Mouse (Mus musculus): ENCODE measurements around the gene Txndc8. TPM values are rescaled to one million over a fixed set of nuclear protein-coding genes. Genes with fewer than 3 reads are reported as not detected.

Gene Txndc8
- total RNA-seq, 2 experiments from 2014 or later: not detected

GRCm38 (mm10) chr4:57953796-57954195 lies 55.1 kb downstream of the Txndc8 start:
- no peak overlapping the region for H3K27ac ChIP-seq
- no peak overlapping the region for H3K4me3 ChIP-seq
- no peak for TF ChIP-seq CTCF (conservative IDR thresholded peaks at IDR 0.05)
- no peak for DNase-seq (ENCODE audit: low spot score in 2 of 2)

GRCm38 (mm10) chr4:57952891-57953290 lies 56.0 kb downstream of the Txndc8 start:
- Histone ChIP-seq H3K4me3 (no peak overlapping the region), H3K27ac (no peak overlapping the region)
- no peak for DNase-seq (ENCODE audit: low spot score in 2 of 2)
- no peak for TF ChIP-seq CTCF (conservative IDR thresholded peaks at IDR 0.05)

GRCm38 (mm10) chr4:57952416-57952815 lies 56.5 kb downstream of the Txndc8 start:
- Histone ChIP-seq H3K27ac (no peak overlapping the region), H3K4me3 (no peak overlapping the region)
- DNase-seq (ENCODE audit: low spot score in 2 of 2): no peak
- no peak for TF ChIP-seq CTCF (conservative IDR thresholded peaks at IDR 0.05)

GRCm38 (mm10) chr4:57949866-57950265 lies 59.1 kb downstream of the Txndc8 start:
- no peak overlapping the region for H3K27ac ChIP-seq
- TF ChIP-seq CTCF (conservative IDR thresholded peaks at IDR 0.05): no peak
- no peak for DNase-seq (ENCODE audit: low spot score in 2 of 2)
- H3K4me3 ChIP-seq: no peak overlapping the region

GRCm38 (mm10) chr4:57947476-57947875 lies 61.4 kb downstream of the Txndc8 start:
- Histone ChIP-seq H3K4me3 (no peak overlapping the region), H3K27ac (no peak overlapping the region)
- no peak for DNase-seq (ENCODE audit: low spot score in 2 of 2)
- no peak for TF ChIP-seq CTCF (conservative IDR thresholded peaks at IDR 0.05)

- no peak for TF ChIP-seq CTCF (conservative IDR thresholded peaks at IDR 0.05)
- no peak overlapping the region for H3K4me3 ChIP-seq
- H3K27ac ChIP-seq: no peak overlapping the region
- no peak for DNase-seq (ENCODE audit: low spot score in 2 of 2)
Observed at GRCm38 (mm10) chr4:57947036-57947435, 61.9 kb downstream of the Txndc8 start.

- no peak overlapping the region for H3K4me3 ChIP-seq
- TF ChIP-seq CTCF (conservative IDR thresholded peaks at IDR 0.05): no peak
- DNase-seq (ENCODE audit: low spot score in 2 of 2): no peak
- no peak overlapping the region for H3K27ac ChIP-seq
Observed at GRCm38 (mm10) chr4:57942892-57943291, 66.0 kb downstream of the Txndc8 start.

GRCm38 (mm10) chr4:57940631-57941030 lies 68.3 kb downstream of the Txndc8 start:
- no peak overlapping the region for H3K27ac ChIP-seq
- TF ChIP-seq CTCF (conservative IDR thresholded peaks at IDR 0.05): no peak
- H3K4me3 ChIP-seq: no peak overlapping the region
- no peak for DNase-seq (ENCODE audit: low spot score in 2 of 2)

- Histone ChIP-seq H3K4me3 (no peak overlapping the region), H3K27ac (no peak overlapping the region)
- TF ChIP-seq CTCF (conservative IDR thresholded peaks at IDR 0.05): no peak
- no peak for DNase-seq (ENCODE audit: low spot score in 2 of 2)
Observed at GRCm38 (mm10) chr4:57937292-57937691, 71.6 kb downstream of the Txndc8 start.

- H3K27ac ChIP-seq: no peak overlapping the region
- DNase-seq (ENCODE audit: low spot score in 2 of 2): no peak
- no peak for TF ChIP-seq CTCF (conservative IDR thresholded peaks at IDR 0.05)
- H3K4me3 ChIP-seq: no peak overlapping the region
Observed at GRCm38 (mm10) chr4:57934181-57934580, 74.7 kb downstream of the Txndc8 start.

Other genes with a start within 250 kb of the Txndc8 start
- gene D630039A03Rik, start 92.8 kb downstream of the Txndc8 start, total RNA-seq (2021): under 1 TPM; 0.37 to 0.41 TPM
- gene Txn1, start 52.7 kb downstream of the Txndc8 start, total RNA-seq (2021): 10 to 100 TPM; 96.7 to 97.5 TPM
- under 1 TPM; 0.64 to 0.72 TPM for gene Svep1, start 197.7 kb upstream of the Txndc8 start, total RNA-seq (2021)

Data from layer of hippocampus, adult 2 months (tissue).